Mouse (Mus musculus) liver (tissue): ENCODE results near the gene Notch2.
A peak's percentile ranks its signal among the peaks of the same experiment; 100 is the strongest.

Experiments used
- DNase-seq: peaks from one replicate; pipeline ENCODE4 v3.0.0-alpha.2; 2020; ENCODE audit warnings: mixed read lengths

Gene Notch2

GRCm38 (mm10) chr3:98054334-98055007, 41.1 kb downstream of the Notch2 start:
- DNase-seq, result peak; percentile 31

- DNase-seq, result no peak
Measured at GRCm38 (mm10) chr3:98055008-98055345, 41.6 kb downstream of the Notch2 start.

- DNase-seq, result no peak
Measured at GRCm38 (mm10) chr3:98055808-98056728, 42.7 kb downstream of the Notch2 start.

GRCm38 (mm10) chr3:98056956-98057365, 43.6 kb downstream of the Notch2 start:
- no peak for DNase-seq

- no peak for DNase-seq
Measured at GRCm38 (mm10) chr3:98059076-98059475, 45.7 kb downstream of the Notch2 start.

- DNase-seq, result no peak
Measured at GRCm38 (mm10) chr3:98060981-98061660, 47.8 kb downstream of the Notch2 start.

- no peak for DNase-seq
Measured at GRCm38 (mm10) chr3:98061661-98062330, 48.5 kb downstream of the Notch2 start.

- DNase-seq, result no peak
Measured at GRCm38 (mm10) chr3:98062591-98063185, 49.4 kb downstream of the Notch2 start.

- DNase-seq, result peak; percentile 29
Measured at GRCm38 (mm10) chr3:98063186-98063771, 50.0 kb downstream of the Notch2 start.

- DNase-seq, result no peak
Measured at GRCm38 (mm10) chr3:98063833-98064232, 50.5 kb downstream of the Notch2 start.

- no peak for DNase-seq
Measured at GRCm38 (mm10) chr3:98065004-98065403, 51.7 kb downstream of the Notch2 start.

GRCm38 (mm10) chr3:98066434-98066833, 53.1 kb downstream of the Notch2 start:
- no peak for DNase-seq

GRCm38 (mm10) chr3:98067413-98067812, 54.1 kb downstream of the Notch2 start:
- no peak for DNase-seq

GRCm38 (mm10) chr3:98067852-98068491, 54.6 kb downstream of the Notch2 start:
- DNase-seq, result no peak

GRCm38 (mm10) chr3:98069161-98069560, 55.8 kb downstream of the Notch2 start:
- DNase-seq, result no peak

- no peak for DNase-seq
Measured at GRCm38 (mm10) chr3:98069856-98070255, 56.5 kb downstream of the Notch2 start.

GRCm38 (mm10) chr3:98072570-98072969, 59.2 kb downstream of the Notch2 start:
- DNase-seq, result no peak

GRCm38 (mm10) chr3:98073545-98073944, 60.2 kb downstream of the Notch2 start:
- no peak for DNase-seq

GRCm38 (mm10) chr3:98074622-98075231, 61.4 kb downstream of the Notch2 start:
- no peak for DNase-seq

- no peak for DNase-seq
Measured at GRCm38 (mm10) chr3:98077866-98078265, 64.5 kb downstream of the Notch2 start.

- no peak for DNase-seq
Measured at GRCm38 (mm10) chr3:98078816-98079215, 65.5 kb downstream of the Notch2 start.
